Comparison of ENCODE assay signal across 9 mouse cellular contexts in the genomic region with DNA sequence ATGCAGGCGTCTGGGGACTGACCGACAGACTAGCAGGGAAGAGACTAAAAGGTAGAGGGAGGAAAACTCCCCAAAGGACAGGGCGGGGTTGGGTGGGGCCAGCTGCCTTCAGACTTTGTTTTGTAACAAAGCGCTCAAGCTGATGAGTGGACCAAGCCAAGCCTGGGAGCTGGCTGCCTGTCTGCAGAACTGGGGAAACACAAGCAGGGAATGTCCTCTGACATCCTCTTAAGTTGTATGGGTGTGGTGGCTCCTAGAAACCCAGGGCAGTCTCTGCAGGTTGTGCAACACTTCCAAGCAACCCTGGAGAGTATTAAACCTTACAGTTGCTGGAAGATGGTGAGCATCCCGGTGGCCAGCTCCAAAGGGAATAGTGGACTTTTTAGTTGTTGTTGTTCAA. TPM values are rescaled to one million over a fixed set of nuclear protein-coding genes. Genes with fewer than 3 reads are reported as not detected.
DNase-seq lines count a peak whose midpoint lies in the region; ATAC-seq and TF ChIP-seq lines count a peak whose summit lies in the region.
"Had no signal": no experiment of that assay in that cellular context is flagged by ENCODE, and none has a peak within 500 bp of the region (broad histone marks: within the 10 kb centered on the region; RNA-seq: fewer than 3 reads in every experiment).

No protein-coding gene starts in this region.

- no peaks in the 10 kb centered on the region for H3K36me3 ChIP-seq in heart, embryonic 11.5 days (ENCODE audit: control insufficient read depth, insufficient read depth, low read length)
- 0 out of 2 replicates have a peak, but pooled peaks cover 9% of the 10 kb centered on the region for H3K36me3 ChIP-seq in embryonic facial prominence, embryonic 13.5 days
- H3K36me3 ChIP-seq in intestine, postnatal 0 days (ENCODE audit: control insufficient read depth, insufficient read depth): no peaks in the 10 kb centered on the region; the same call in 1 of the 2 replicates
- no peaks in the 10 kb centered on the region for H3K36me3 ChIP-seq in midbrain, embryonic 15.5 days (replicated peaks)
- H3K36me3 ChIP-seq: G1E had no signal

- no peak overlapping the region for H3K9ac ChIP-seq in heart, embryonic 11.5 days (ENCODE audit: low read depth, low read length)
- H3K9ac ChIP-seq in embryonic facial prominence, embryonic 13.5 days: peak overlapping the region; percentile 87
- no peak overlapping the region for H3K9ac ChIP-seq in intestine, postnatal 0 days (ENCODE audit: low read depth, low read length)
- no peak overlapping the region for H3K9ac ChIP-seq in midbrain, embryonic 15.5 days

- TF ChIP-seq CTCF in intestine, postnatal 0 days (IDR thresholded peaks at IDR 0.05; ENCODE audit: low read depth): no peak

- no peaks in the 10 kb centered on the region for H3K9me3 ChIP-seq in heart, embryonic 11.5 days (replicated peaks; ENCODE audit: control insufficient read depth, low read length)
- no peaks in the 10 kb centered on the region for H3K9me3 ChIP-seq in embryonic facial prominence, embryonic 13.5 days
- H3K9me3 ChIP-seq in intestine, postnatal 0 days (ENCODE audit: control insufficient read depth): no peaks in the 10 kb centered on the region
- H3K9me3 ChIP-seq in midbrain, embryonic 15.5 days: no peaks in the 10 kb centered on the region

- no peak for DNase-seq in heart, adult 9 months (ENCODE audit: low spot score in 2 of 2)
- no peak for DNase-seq in frontal cortex, postnatal 25 days (ENCODE audit: low spot score in 2 of 2)
- DNase-seq in urinary bladder, adult 2 months (ENCODE audit: low spot score): no peak
- no peak for DNase-seq in layer of hippocampus, adult 9-10 months (ENCODE audit: low spot score)

- no peak for ATAC-seq in heart, embryonic 11.5 days (replicated peaks; ENCODE audit: insufficient number of reproducible peaks, low FRiP score, low TSS enrichment)
- ATAC-seq in embryonic facial prominence, embryonic 13.5 days (ENCODE audit: insufficient number of reproducible peaks, insufficient read depth, low FRiP score, low TSS enrichment, low read depth): no peak
- no peak for ATAC-seq in intestine, postnatal 0 days
- no peak for ATAC-seq in midbrain, embryonic 15.5 days (replicated peaks)

- peak overlapping the region; percentile 54 for H3K4me3 ChIP-seq in heart, embryonic 11.5 days (ENCODE audit: low read depth, low read length)
- peak overlapping the region; percentile 79 for H3K4me3 ChIP-seq in embryonic facial prominence, embryonic 13.5 days
- peak overlapping the region; percentile 56 for H3K4me3 ChIP-seq in intestine, postnatal 0 days (ENCODE audit: low read depth, low read length)
- peak overlapping the region; percentile 53; the same call in 1 of the 2 replicates for H3K4me3 ChIP-seq in midbrain, embryonic 15.5 days

- 47% methylated on average over 5 of the region's 5 CpGs for WGBS in heart, embryonic 11.5 days (ENCODE audit: insufficient replicate concordance)
- 51% methylated on average over 5 of the region's 5 CpGs for WGBS in embryonic facial prominence, embryonic 13.5 days
- 21% methylated on average over 5 of the region's 5 CpGs for WGBS in intestine, postnatal 0 days
- 54% methylated on average over 5 of the region's 5 CpGs for WGBS in midbrain, embryonic 15.5 days

- H3K4me2 ChIP-seq in heart, embryonic 11.5 days: peak overlapping the region; percentile 87
- H3K4me2 ChIP-seq in embryonic facial prominence, embryonic 13.5 days: peak overlapping the region; percentile 88
- H3K4me2 ChIP-seq in intestine, postnatal 0 days (replicated peaks; ENCODE audit: low read depth): peak overlapping the region; percentile 88
- H3K4me2 ChIP-seq in midbrain, embryonic 15.5 days: peak overlapping the region; percentile 95; the same call in 1 of the 2 replicates

- H3K27ac ChIP-seq in heart, embryonic 11.5 days (ENCODE audit: low read depth, low read length): no peak overlapping the region
- no peak overlapping the region for H3K27ac ChIP-seq in embryonic facial prominence, embryonic 13.5 days
- H3K27ac ChIP-seq in intestine, postnatal 0 days (ENCODE audit: low read depth, low read length): no peak overlapping the region
- H3K27ac ChIP-seq in midbrain, embryonic 15.5 days: no peak overlapping the region

- H3K27me3 ChIP-seq in heart, embryonic 11.5 days (ENCODE audit: control insufficient read depth, insufficient read depth, low read length): peaks cover 24% of the 10 kb centered on the region
- H3K27me3 ChIP-seq in embryonic facial prominence, embryonic 13.5 days: peaks cover 8% of the 10 kb centered on the region
- no peaks in the 10 kb centered on the region for H3K27me3 ChIP-seq in intestine, postnatal 0 days (replicated peaks; ENCODE audit: control insufficient read depth, insufficient read depth, low read length)
- peaks cover 14% of the 10 kb centered on the region for H3K27me3 ChIP-seq in midbrain, embryonic 15.5 days (replicated peaks)

- peaks cover 24% of the 10 kb centered on the region for H3K4me1 ChIP-seq in heart, embryonic 11.5 days (ENCODE audit: control insufficient read depth, insufficient read depth, low read length)
- peaks cover 54% of the 10 kb centered on the region for H3K4me1 ChIP-seq in embryonic facial prominence, embryonic 13.5 days
- H3K4me1 ChIP-seq in intestine, postnatal 0 days (replicated peaks; ENCODE audit: control insufficient read depth, insufficient read depth, low read length): 0 out of 2 replicates have a peak, but pooled peaks cover 6% of the 10 kb centered on the region
- H3K4me1 ChIP-seq in midbrain, embryonic 15.5 days: peaks cover 15% of the 10 kb centered on the region

RNA-seq across cellular contexts. Expression of a gene that starts 1.4 kb away (rescaled TPM):
- polyA plus RNA-seq in heart, embryonic 11.5 days (2014; fragmentation: Nextera tagmentation; extraction: Ambion mirVana): 70.9 and 80.8 TPM in 2 replicates
- 160 and 189 TPM in 2 replicates for polyA plus RNA-seq in embryonic facial prominence, embryonic 13.5 days (2015; fragmentation: Nextera tagmentation; extraction: Ambion mirVana)
- 96.1 and 99.5 TPM in 2 replicates for polyA plus RNA-seq in intestine, postnatal 0 days (2015; fragmentation: Nextera tagmentation; extraction: Ambion mirVana)
- polyA plus RNA-seq in midbrain, embryonic 15.5 days (2015; fragmentation: Nextera tagmentation; extraction: Ambion mirVana): 58.9 and 66.9 TPM in 2 replicates
- 683 and 894 TPM in 2 replicates for polyA plus RNA-seq in urinary bladder, adult 2 months (2012; rRNA removed)
- polyA plus RNA-seq: G1E had no signal

RNA-seq across cellular contexts. Expression of a gene that starts 53.4 kb away (rescaled TPM):
- 31.2 and 32.2 TPM in 2 replicates for polyA plus RNA-seq in heart, embryonic 11.5 days (2014; fragmentation: Nextera tagmentation; extraction: Ambion mirVana)
- polyA plus RNA-seq in embryonic facial prominence, embryonic 13.5 days (2015; fragmentation: Nextera tagmentation; extraction: Ambion mirVana): 5.0 and 5.4 TPM in 2 replicates
- 10.6 and 13.2 TPM in 2 replicates for polyA plus RNA-seq in intestine, postnatal 0 days (2015; fragmentation: Nextera tagmentation; extraction: Ambion mirVana)
- polyA plus RNA-seq in midbrain, embryonic 15.5 days (2015; fragmentation: Nextera tagmentation; extraction: Ambion mirVana): 10.8 and 11.3 TPM in 2 replicates
- 37.8 and 57.5 TPM in 2 replicates for polyA plus RNA-seq in urinary bladder, adult 2 months (2012; rRNA removed)
